Mouse (Mus musculus) thymus, postnatal 14 days (tissue): ENCODE measurements around the gene Sertad1.
A peak's percentile ranks its signal among the peaks of the same experiment; 100 is the strongest.

Source experiments
- DNase-seq: peaks from one replicate; pipeline ENCODE4 v3.0.0; 2021

Gene Sertad1

DNA sequence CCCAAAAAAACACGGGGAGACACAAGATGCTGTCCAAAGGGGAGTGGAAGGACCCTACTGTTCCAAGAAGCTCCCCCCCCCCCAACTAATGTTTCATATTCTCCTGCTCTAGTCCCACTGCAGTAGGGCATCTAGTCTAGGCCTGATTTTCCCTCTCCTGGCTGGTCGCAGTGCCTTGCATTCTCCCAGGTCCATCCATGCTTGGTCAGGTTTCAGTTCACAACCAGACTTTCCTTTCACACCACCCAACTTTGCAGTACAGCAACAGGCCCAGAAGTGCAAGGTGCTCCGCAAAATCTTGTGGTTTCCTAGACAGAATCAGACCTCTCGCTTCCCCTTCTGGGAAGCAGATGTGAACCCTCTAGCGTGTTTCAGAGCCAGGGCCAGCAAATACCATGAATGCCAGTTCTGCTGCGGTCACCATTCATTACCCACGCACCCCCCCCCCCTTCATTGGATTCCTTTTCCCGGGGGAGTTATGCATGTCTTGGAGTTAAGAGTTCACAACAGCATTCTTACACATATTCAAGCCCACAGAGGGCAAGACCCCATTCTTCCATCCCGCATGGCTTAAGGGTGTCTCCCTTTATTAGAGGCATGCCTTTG, 20.2 kb downstream of the Sertad1 start:
- no peak for DNase-seq

DNA sequence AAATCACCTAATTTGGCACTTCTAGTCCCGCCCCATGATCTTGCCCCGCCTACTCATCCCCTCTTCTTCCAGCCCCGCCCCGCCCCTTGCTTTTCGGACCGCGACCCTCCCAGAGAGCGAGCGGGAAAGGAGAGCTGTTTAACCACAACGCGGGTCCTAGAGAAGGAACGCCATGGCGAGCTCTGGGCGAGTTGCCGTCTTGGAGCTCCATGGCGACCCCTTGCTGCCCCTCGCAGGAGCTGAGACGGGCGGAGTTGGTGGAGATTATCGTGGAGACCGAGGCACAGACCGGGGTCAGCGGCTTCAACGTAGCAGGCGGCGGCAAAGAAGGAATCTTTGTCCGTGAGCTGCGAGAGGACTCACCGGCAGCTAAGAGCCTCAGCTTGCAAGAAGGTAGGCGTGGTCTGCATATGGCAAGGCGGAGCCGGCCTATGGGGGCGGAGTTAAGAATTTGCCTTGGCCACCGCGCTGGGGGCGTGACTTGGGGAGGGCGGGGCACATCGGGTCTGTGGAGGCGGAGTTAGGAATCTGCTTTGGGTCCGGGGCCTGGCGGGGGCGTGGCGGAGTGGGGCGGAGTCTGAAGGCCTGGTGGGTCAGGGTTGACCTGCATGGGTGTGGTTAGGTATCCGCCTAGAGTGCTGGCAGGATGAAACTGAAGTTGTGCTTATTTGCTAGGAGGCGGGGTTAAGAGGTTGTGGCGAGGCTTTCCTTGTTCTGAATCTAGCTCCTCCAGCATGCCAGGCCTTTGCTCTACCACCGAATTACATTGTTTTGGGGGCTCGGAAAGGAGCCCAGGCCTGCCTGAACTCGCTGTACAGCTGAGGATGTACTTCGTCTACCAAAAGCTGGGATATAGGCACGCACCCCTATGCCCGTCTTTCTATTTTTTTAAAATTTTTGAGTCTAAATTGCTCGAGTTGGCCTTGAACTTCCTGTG, 21.3 kb downstream of the Sertad1 start:
- DNase-seq: peak; percentile 97

DNA sequence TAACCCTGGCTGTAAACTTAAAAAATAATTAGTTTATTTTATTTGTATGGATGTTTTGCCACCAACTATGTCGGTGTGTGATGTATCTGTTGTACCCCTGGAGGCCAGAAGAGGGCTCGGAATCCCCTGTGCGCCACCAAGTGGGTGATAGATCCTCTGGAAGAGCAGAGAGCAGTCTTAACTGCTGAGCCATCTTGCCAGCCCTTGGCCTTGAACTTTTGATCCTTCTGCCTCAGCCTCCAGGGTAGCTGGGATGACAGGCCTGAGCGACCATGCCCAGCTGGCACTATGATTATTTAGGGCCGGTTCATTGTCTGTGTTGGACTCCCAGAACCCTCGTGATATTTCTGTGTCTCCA, 21.9 kb downstream of the Sertad1 start:
- DNase-seq: peak; percentile 79

DNA sequence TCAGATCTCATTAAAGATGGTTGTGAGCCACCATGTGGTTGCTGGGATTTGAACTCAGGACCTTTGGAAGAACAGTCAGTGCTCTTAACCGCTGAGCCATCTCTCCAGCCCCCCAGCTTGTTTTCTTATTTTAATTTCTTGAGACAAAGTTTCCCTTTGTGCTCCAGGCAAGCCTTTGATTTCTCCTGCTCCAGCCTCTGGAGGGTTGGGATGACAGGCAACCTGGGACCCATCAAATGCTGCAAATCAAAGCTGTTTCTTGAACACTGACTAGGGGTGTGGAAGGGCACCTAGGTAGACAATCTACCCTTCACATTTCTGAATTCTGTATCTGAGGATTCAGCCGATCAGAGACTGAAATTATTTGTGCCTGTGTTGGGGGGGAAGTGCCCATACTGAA, 24.1 kb downstream of the Sertad1 start:
- DNase-seq: no peak

DNA sequence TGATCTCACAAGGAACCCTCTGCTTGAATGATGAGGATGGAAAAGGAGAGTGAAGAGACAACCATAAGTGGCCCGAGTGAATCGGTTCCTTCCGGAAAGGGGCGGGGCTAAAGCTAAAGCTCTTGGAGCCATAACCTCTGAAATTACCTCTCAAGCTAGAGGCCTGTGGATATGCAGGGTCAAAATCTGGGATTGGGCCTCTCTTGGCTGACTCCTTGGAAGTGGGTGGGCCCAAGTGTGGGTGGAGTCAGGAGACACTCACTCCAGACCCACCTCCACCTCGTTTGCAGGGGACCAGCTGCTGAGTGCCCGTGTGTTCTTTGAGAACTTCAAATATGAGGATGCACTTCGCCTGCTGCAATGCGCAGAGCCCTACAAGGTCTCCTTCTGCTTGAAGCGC, 28.3 kb downstream of the Sertad1 start:
- no peak for DNase-seq

DNA sequence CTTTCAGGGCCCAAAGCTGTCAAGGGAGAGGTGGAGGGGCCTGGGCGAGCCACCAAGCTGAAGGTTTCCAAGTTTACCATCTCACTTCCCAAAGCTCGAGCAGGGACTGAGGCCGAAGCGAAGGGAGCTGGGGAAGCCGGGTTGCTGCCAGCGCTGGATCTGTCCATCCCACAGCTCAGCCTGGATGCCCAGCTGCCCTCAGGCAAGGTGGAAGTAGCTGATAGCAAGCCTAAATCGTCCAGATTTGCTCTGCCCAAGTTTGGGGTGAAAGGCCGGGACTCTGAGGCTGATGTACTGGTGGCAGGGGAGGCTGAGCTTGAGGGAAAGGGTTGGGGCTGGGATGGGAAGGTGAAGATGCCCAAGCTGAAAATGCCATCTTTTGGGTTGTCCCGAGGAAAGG, 31.6 kb downstream of the Sertad1 start:
- DNase-seq: no peak

DNA sequence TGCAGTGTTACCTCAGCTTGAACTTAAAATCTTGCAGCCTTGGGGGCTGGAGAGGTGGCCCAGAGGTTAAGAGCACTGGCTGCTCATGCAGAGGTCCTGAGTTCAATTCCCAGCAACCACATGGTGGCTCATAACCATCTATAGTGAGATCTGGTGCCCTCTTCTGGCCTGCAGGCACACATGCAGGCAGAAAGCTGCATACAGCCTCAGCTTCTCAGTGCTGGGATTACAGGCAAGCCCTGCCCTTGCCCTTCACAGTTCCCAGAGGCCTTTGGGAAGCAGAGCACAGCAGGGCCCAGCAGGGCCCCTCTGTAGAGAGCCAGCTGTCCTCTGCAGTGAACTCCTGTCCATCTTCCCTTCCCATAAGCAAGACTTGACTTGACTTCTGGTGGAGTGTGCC, 33.4 kb downstream of the Sertad1 start:
- no peak for DNase-seq

DNA sequence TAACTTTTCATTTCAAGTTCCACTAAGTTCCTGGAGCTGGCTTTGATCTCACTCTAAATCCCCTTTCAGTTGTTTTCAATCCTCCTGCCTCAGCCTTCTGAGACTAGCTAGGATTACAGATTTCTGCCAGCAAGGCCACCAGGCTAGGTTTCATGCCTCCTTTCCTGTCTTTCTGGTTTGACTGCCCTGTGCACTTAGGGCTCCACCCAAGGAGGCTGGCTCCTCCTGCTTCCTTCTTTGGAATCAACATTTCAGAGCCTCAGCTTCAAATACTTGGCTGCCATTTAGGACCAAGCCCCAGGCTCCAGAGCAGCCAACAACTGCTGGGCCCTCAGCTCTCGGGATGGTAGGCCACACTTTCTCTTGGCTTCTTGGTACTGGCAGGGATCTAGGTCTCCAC, 33.9 kb downstream of the Sertad1 start:
- DNase-seq: no peak

DNA sequence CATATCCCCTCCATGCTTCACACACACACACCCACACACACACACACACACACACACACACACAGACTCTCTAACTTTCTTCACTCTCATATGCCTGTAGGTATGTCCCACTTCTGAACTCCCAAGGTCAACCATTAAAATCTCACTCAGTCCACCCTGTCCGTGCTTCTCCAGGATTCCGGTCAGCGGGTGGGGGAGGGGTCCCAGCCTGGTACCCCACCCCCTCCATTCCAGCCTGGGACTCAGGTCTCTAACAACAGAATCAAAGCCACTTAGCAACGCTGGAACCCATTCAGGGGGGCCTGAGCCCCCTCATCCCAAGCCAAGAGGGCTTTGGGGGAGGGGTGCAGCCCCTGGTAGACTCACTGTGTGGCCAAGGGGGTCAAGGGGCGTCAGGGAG, 36.3 kb downstream of the Sertad1 start, which contains the start of gene Hipk4:
Hipk4 (plus strand) TSS at position 301 of the 400 bp plus-strand sequence.
- no peak for DNase-seq

DNA sequence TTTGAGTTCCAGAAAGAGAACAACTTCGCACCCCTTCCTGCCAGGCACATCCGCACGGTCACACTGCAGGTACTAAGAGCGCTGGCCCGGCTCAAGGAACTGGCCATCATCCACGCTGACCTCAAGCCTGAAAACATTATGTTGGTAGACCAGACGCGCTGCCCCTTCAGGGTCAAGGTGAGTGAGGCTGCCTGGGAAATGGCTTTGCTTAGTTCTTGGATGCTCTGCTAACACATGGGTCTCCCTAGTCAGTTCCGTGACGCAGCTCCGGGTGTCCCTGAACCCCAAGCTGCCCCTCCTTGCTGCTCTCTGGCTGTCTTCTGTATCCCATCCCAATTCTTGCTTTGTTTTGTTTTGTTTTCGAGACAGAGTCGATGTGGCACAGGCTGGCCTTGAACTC, 37.1 kb downstream of the Sertad1 start:
- DNase-seq: no peak

DNA sequence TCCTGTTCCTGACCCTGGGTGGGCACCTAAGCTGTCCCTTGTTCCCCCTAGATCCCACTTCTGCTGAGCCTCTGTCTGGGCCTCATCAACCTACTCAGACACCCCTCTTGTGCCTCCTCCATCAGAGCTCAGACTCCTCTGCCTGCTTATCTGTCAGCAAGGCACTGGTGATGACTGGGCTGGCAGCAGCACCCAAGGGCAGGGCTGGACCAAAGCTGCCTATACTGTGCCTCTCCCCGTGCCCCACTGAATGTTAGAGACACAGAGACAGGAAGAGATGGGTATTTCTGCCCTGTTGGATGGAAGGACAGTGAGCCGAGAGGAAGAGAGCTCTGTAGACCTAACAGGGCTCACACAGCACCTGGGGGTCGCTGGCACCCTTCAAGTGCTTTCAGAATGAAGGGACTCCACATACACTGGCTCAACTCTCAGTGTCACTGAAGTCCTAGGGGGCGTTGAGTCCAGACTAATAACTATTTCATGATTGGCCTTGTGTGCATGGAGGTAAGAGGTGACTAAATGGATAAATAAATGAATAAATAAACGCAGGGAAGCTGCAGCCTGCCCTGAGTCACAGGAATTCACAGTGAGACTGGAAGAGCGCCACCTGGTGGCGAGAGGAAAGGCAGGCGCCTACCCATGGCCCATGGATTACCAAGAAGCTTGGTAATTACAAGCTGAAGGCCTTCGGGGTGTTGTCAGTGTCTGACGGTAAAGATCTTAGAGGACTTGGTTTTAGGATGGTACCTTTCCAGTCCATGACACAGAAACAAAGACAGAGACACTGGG, 39.5 kb downstream of the Sertad1 start:
- peak; percentile 76 for DNase-seq

DNA sequence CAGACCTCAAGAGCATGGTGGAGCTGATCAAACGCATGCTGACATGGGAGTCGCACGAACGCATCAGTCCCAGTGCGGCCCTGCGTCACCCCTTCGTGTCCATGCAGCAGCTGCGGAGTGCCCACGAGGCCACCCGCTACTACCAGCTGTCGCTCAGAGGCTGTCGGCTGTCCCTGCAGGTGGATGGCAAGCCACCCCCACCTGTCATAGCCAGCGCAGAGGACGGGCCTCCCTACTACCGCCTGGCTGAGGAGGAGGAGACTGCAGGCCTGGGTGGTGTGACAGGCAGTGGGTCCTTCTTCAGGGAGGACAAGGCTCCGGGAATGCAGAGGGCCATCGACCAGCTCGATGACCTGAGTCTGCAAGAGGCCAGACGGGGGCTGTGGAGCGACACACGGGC, 42.4 kb downstream of the Sertad1 start:
- no peak for DNase-seq

DNA sequence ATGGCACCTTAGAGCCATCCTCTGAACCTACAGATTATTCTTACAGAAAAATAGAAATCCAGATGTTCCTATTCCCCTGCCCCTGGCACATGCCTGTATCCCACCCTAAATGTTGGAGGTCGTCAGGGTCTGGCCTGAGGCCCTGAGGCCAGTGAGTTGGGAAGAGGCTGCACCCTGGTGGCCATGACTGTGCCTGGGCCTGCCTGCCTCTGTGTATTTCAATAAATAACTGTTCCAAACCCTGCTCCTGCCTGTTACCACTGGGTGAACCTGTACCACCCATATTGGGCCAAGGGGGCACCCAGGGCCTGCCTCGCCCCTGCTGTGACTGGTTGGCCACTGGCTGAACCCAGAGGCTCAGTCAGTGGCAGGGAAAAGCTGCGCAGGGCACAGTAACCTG, 44.2 kb downstream of the Sertad1 start:
- DNase-seq: no peak

DNA sequence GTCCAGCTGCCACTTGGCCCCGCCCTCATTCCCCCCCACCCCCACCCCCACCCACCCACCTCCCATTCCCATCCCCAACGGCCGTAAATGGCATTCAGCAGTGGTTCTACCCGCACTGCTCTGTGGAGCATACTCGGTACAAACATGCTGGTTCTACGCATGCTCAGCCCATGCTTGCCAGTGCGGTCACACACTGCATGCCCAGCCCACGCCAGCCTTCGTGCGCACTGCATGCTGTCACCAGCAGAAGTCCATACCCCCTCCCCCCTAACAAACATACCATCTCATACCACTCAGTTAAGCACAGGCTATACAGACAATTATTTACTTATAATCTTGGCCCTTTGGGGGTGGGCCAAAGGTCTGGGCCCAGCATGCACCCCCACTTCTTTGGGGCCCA, 45.0 kb downstream of the Sertad1 start:
- DNase-seq: no peak

DNA sequence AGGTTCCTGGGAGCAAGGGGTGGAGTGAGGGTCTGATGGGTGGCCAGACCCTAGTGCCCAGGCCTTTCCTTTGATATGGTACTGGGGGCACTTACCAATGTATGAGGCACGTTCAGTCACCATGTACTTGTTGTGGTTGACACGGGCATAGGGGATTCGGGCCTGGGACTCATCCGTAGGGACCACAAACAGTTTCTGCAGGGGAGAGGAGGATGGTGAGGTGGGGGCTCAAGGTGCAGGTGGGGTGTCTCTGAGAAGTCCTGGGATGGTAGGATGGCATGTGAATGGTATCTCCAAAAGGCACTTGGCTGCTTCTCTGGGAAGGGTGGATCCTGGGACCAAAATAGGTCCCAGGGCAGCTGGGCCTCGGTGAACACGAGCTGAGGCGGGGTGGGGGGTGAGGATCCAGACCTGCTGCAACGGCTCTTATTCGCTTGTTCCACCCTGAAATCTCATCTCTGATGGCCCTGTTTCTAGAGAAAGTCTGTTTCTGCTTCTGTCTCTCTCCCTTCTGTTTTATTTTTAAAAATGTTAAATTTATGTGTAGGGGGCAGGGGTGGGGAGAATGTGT, 45.9 kb downstream of the Sertad1 start:
- DNase-seq: no peak

DNA sequence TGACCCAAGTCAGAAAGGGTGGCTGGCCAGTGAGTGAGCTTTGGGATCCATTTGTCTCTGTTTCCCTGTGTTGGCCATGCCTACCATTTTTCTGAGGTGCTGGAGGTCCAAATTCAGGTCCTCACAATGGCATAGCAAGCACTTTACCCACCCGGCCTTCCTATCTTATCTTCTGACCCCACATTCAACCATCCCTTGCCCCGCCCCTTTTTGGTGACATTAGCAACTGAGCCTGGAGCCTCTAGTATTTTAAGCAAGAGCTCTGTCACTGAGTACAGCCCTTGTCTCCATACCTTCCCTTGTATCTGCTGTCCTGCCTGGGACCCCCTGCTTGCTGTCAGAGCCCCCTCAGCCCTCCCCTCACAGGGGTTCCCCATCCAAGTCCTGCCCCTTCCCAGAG, 48.7 kb downstream of the Sertad1 start:
- DNase-seq: no peak

DNA sequence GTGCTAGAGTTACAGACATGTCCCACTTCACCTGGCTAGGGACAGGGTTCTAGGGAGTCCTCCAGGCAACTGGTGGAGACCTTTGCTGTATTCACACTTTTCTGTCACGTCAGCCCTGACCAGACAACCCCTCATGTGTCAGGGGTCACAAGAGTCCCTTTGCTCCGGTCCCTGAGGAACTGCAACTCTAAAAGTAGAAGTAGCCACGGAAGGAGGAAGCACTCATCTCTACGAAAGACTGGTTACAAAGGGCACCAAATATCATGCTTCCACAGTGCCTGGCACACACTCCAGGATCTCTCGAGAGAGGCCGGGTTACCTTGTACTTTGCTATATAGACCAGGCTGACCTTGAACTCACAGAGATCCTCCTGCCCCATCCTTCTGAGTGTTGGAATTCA, 49.9 kb downstream of the Sertad1 start:
- DNase-seq: no peak

DNA sequence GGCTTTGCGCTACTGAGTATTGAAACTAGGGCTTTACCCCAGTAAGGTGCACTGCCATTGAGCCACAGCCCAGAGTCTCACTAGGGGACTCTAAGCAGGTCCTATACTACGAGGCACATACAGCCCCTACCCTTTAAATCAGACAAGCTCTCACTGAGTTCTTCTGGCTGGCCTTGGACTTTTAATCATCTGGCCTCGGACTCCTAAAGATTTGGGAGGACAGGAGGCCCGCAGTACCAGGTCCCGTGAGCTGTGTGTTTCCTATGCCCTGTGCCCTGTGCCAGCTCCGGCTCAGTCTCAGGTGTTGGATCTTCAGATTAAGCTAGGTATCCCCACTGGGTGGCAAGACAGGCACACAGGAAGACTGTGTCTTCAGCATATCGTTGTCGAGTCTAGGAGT, 51.3 kb downstream of the Sertad1 start:
- no peak for DNase-seq

DNA sequence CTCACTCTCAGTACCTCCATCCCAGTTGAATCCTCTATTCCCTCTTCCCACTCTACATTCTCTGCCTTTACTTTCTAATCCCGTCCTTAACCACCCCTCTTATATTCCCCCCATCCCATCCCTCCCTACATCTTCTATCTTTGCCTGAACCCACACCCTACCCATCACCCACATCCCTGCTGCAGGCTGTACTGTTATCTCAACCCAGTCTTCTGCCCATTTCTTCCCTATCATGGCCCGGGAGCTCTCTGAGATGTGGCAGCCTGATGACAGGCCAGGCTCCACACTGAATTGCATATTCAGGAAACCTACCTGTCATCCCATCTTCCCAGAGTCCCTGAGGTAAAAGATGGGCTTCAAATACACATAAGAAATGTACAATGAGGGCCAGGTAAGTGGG, 52.1 kb downstream of the Sertad1 start:
- no peak for DNase-seq
